Mouse (Mus musculus): ENCODE data around the gene Enah.

GRCm38 (mm10) chr1:182026120-182026519, 6.3 kb upstream of the Enah start:
- TF ChIP-seq CTCF (IDR thresholded peaks at IDR 0.05; ENCODE audit: low read depth, low read length), result no peak
- TF ChIP-seq POLR2A (IDR thresholded peaks at IDR 0.05; ENCODE audit: extremely low read depth, insufficient read depth, low read length), result no peak
